Mouse (Mus musculus) bone marrow macrophage, adult 2 months (primary cell): Measurements from ENCODE around the gene Alkbh2.

Experiments
- CTCF ChIP-seq: IDR thresholded peaks from 2 replicates; pipeline ENCODE4 v1.5.1; 2012; ENCODE audit warnings: low read depth, mild to moderate bottlenecking, low read length, moderate library complexity
- POLR2A ChIP-seq: IDR thresholded peaks from 2 replicates; pipeline ENCODE4 v1.6.1; 2012; ENCODE audit warnings: mild to moderate bottlenecking, low read depth, low read length, borderline replicate concordance

DNA sequence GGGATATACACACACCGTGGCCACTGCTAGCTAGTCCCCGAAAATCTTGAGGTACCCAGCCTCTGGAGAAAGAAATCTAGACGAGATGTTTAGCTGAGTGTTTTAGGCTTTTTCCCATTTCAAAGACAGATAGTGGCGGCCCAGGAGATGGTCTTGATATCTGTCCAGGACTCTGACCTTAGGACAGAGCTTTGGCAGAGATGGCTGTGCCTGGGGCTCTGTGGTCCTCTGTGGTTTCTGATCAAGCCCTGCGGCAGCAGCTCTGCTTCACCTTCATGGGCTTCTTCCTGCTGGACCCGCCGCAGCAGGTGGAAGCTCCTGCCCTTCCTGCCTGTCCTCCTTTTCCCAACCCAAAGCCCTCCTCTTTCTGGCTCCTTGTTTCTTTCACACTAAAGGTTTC is 42.3 kb upstream of the Alkbh2 start:
- TF ChIP-seq POLR2A = no peak
- TF ChIP-seq CTCF = no peak
